ENCODE assay signal across 8 mouse cellular contexts in genomic region chr9:69289056-69290017, GRCm38 (mm10).
DNase-seq lines count a peak whose midpoint lies in the region; ATAC-seq lines count a peak whose summit lies in the region.

No protein-coding gene starts in this region.

- peak; percentile 90 for ATAC-seq in limb, embryonic 11.5 days (ENCODE audit: insufficient number of reproducible peaks, low FRiP score, low TSS enrichment, low read depth)
- peak; percentile 92 for ATAC-seq in midbrain, embryonic 12.5 days (ENCODE audit: low FRiP score, low read depth)

- peaks cover 59% of the 10 kb centered on the region for H3K4me1 ChIP-seq in embryonic facial prominence, embryonic 10.5 days
- H3K4me1 ChIP-seq in limb, embryonic 11.5 days (ENCODE audit: control insufficient read depth, insufficient read depth, low read length): peaks cover 32% of the 10 kb centered on the region
- peaks cover 21% of the 10 kb centered on the region for H3K4me1 ChIP-seq in midbrain, embryonic 12.5 days

- H3K27me3 ChIP-seq in embryonic facial prominence, embryonic 10.5 days (replicated peaks; ENCODE audit: low read depth, poor library complexity, severe bottlenecking): peaks cover 40% of the 10 kb centered on the region
- peaks cover 8% of the 10 kb centered on the region; the same call in 1 of the 2 replicates for H3K27me3 ChIP-seq in limb, embryonic 11.5 days (ENCODE audit: control insufficient read depth, insufficient read depth, low read length)
- peaks cover 42% of the 10 kb centered on the region for H3K27me3 ChIP-seq in midbrain, embryonic 12.5 days

- DNase-seq in adrenal gland, adult 8-10 months: peak; percentile 90
- peak; percentile 89 for DNase-seq in embryonic facial prominence, embryonic 10.5 days (ENCODE audit: low spot score)
- DNase-seq in heart, adult 18-20 months: peak; percentile 91 to 95
- peak; percentile 93 for DNase-seq in kidney, adult 18-20 months
- DNase-seq in limb, embryonic 11.5 days (ENCODE audit: low spot score): peak; percentile 82
- DNase-seq in skeletal muscle tissue, adult 2 months (ENCODE audit: low read depth, low spot score): peak; percentile 90
- peak; percentile 89 for DNase-seq in yolk sac, embryonic 10.5 days (ENCODE audit: low spot score)

- no peaks in the 10 kb centered on the region for H3K36me3 ChIP-seq in embryonic facial prominence, embryonic 10.5 days (replicated peaks)
- no peaks in the 10 kb centered on the region for H3K36me3 ChIP-seq in limb, embryonic 11.5 days (ENCODE audit: control insufficient read depth, insufficient read depth, low read length)
- no peaks in the 10 kb centered on the region for H3K36me3 ChIP-seq in midbrain, embryonic 12.5 days

- peak overlapping the region; percentile 61 for H3K9ac ChIP-seq in limb, embryonic 11.5 days (ENCODE audit: low read length)
- H3K9ac ChIP-seq in midbrain, embryonic 12.5 days (replicated peaks): peak overlapping the region; percentile 60

- H3K27ac ChIP-seq in embryonic facial prominence, embryonic 10.5 days (replicated peaks): peak overlapping the region; percentile 88
- H3K27ac ChIP-seq in limb, embryonic 11.5 days (replicated peaks; ENCODE audit: low read depth, low read length): no peak overlapping the region
- peak overlapping the region; percentile 30; the same call in 1 of the 2 replicates for H3K27ac ChIP-seq in midbrain, embryonic 12.5 days (replicated peaks)

- H3K4me2 ChIP-seq in limb, embryonic 11.5 days (ENCODE audit: low read depth, severe bottlenecking): peak overlapping the region; percentile 99
- H3K4me2 ChIP-seq in midbrain, embryonic 12.5 days (replicated peaks): peak overlapping the region; percentile 95

- H3K9me3 ChIP-seq in embryonic facial prominence, embryonic 10.5 days: no peaks in the 10 kb centered on the region
- no peaks in the 10 kb centered on the region for H3K9me3 ChIP-seq in limb, embryonic 11.5 days (ENCODE audit: control insufficient read depth, low read length)
- no peaks in the 10 kb centered on the region for H3K9me3 ChIP-seq in midbrain, embryonic 12.5 days

- under 1% methylated on average over 59 of the region's 59 CpGs for WGBS in embryonic facial prominence, embryonic 10.5 days
- under 1% methylated on average over 49 of the region's 59 CpGs for WGBS in limb, embryonic 11.5 days
- under 1% methylated on average over 57 of the region's 59 CpGs for WGBS in midbrain, embryonic 12.5 days

- H3K4me3 ChIP-seq in embryonic facial prominence, embryonic 10.5 days: peak overlapping the region; percentile 83
- peak overlapping the region; percentile 69 for H3K4me3 ChIP-seq in limb, embryonic 11.5 days (ENCODE audit: low read depth, low read length)
- peak overlapping the region; percentile 73 for H3K4me3 ChIP-seq in midbrain, embryonic 12.5 days
